Mouse (Mus musculus) liver, adult 10 weeks (tissue): Measurements from ENCODE around the gene Cisd3. TPM values are rescaled to one million over a fixed set of nuclear protein-coding genes. Genes with fewer than 3 reads are reported as not detected.

ENCODE experiments used
- polyA plus RNA-seq: library from polyadenylated mRNA; stranded (reverse); fragments of 350-450 nt; fragmentation: Illumina TruSeq; extraction: RNeasy Lipid Tissue Mini Kit (QIAGEN cat#74804); gene quantifications from one replicate; pipeline ENCODE4 v1.2.3, GENCODE M21; 2014; ENCODE audit warnings: low read depth, low replicate concordance

Gene Cisd3
- 14.6 TPM for polyA plus RNA-seq

DNA sequence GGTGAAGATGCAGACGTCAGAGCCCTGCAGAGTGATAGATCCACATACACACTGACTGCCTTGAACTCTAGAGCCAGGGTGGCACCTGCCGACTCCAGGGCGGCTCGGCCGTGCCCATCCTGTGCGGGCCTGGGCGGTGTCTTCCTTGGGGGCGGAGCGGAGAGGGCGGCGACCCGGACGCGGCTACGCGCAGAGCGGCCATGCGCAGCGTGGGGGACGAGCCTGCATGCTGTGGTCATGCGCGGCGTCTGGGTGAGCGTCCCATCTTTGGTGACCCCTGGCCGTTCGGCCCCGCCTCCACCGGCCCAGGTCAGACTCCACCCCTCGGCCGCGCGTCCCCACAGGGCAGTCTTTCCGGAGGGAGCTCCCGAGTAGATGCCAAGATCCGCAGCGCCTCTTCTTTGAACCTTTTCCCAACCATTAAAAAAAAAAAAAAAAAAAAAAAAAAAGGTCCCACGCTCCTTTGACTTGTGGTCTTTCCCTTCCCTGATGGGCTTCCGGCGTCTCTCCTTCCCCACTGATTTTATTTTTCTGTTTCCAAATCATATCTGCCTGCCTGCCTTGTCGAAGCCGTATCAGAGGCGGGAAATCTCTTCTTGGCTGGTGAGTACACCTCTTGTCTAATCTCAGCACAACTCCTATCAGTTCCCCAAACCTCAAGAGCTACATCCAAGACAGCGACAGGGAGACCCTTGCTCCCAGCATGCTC lies at the start of gene Cisd3:
TSS of gene Cisd3 (plus strand) at position 214 of the 709 bp plus-strand sequence.

DNA sequence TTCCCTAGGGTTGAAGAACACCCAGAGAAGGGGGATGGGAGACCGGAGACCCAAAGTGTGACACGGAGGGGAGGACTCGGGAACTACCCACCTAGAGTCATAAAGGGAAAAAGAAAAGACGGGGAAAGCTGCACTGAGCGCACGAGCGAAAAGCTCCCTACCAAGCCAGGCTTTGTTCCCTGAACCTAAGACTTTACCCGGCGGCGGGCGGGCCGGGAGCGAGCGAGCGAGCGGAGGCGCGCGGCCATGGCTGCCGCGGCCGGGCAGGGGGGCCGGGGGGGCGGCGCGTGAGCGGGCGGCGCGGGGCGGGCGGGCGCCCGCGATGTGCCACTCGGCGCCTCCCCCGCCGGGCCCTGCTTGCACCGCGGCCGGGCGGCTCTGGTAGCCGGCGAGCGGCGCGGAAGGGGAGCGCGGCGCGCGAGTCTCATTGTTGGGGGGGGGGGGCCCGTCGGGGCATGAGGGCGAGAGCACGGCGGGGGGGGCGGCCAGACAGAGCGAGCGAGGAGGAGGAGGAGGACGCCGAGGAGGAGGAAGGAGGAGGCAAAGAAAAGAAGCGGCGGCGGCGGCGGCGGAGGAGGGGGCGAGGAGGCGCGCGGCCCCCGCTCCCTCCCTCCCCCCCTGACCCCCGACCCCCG lies 22.6 kb upstream of the Cisd3 start, which contains the start of gene Mllt6:
TSS of gene Mllt6 (plus strand) at position 522 of the 635 bp plus-strand sequence.

DNA sequence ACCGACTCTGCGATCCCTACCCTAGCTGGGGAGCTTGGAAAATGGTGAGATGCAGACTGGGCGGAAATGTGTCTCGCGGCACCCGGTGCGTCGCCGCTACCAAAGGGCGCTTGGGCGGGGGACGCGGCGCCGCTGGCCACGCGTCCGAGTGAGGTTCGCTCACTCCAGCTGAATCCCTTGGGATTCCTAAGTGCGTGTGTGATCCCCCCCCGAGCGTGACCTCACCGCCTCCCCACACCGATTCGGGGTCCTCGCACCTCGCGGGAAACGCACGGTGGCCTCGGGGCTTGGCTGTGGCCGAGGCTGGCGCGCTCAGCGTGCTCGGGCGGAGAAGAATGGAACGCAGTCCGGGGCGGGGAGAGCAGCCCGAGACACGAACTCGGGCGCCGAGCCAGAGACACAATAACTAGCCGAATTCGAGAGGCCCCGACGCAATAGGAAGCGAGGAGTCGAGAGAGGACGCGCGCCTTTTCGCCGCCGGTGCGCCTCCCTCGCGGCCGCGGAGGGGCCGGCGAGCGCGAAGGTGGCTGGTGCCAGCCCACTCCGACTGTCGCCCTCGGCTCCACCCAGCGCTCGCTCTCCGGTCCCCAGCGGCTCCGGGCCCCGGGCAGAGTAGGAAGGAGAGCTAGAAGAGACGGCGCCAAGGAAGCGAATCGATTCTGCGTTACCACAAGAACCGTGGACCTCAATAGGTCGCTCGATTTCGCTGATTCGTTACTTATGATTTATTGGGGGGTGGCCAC lies 14.5 kb downstream of the Cisd3 start, which contains the start of gene Pcgf2:
TSS of gene Pcgf2 (minus strand) at position 495 of the 743 bp plus-strand sequence.

DNA sequence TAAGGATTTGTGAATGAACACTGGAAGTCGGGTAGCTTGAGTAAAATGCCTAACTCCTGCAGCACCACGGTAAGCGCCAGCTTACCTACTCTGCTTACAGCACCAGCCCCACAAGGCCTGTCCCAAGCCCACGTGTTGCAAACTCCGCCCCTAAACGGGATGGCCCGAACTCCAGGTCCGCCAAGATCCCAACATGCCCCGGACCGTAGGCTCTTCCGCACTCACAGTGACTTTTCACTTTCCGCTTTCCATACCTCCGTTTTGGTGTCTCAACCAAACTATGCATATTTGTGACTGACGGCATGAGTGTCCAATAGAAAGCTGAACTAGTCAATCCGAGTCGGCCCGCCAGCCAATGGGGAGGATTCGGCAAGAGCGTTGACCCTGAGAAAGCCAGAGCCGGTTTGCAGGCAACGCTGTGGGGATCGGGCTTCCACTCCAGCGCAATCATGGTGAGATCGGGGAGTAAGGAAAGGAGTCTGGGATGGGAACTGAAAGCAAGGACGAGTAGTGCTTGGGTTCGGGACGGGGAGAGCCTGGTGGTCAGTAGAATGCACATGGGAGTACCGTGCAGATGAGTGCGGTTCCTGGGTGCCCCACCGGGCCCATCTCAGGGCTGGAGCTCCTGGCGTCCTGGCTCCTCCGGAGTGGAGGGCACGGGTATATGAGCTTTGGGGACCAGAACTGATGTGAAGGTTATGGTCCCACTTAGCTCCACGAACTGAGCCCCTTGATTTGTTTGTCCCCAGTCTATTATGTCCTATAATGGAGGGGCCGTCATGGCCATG lies 17.6 kb downstream of the Cisd3 start, which contains the start of gene Psmb3:
TSS of gene Psmb3 (plus strand) at position 361 of the 788 bp plus-strand sequence.

Other genes starting within 250 kb of the Cisd3 start
- not detected for gene 4933428G20Rik, start 185.5 kb upstream of the Cisd3 start, polyA plus RNA-seq
- gene Srcin1, start 109.6 kb upstream of the Cisd3 start, polyA plus RNA-seq: 0.05 TPM
- not detected for gene Epop, start 56.1 kb upstream of the Cisd3 start, polyA plus RNA-seq
- 2.0 TPM for gene Mllt6, start 22.4 kb upstream of the Cisd3 start, polyA plus RNA-seq
- 0.98 TPM for gene Pcgf2, start 14.7 kb downstream of the Cisd3 start, polyA plus RNA-seq
- 20.8 TPM for gene Psmb3, start 17.6 kb downstream of the Cisd3 start, polyA plus RNA-seq
- gene Pip4k2b, start 58.9 kb downstream of the Cisd3 start, polyA plus RNA-seq: 7.0 TPM
- 8.0 TPM for gene Cwc25, start 80.7 kb downstream of the Cisd3 start, polyA plus RNA-seq
- not detected for gene 1700001P01Rik, start 90.1 kb downstream of the Cisd3 start, polyA plus RNA-seq
- 672 TPM for gene Rpl23, start 96.6 kb downstream of the Cisd3 start, polyA plus RNA-seq
- 30.9 TPM for gene Lasp1, start 113.2 kb downstream of the Cisd3 start, polyA plus RNA-seq
- 0.77 TPM for gene B230217C12Rik, start 155.0 kb downstream of the Cisd3 start, polyA plus RNA-seq
- 0.98 TPM for gene Fbxo47, start 198.3 kb downstream of the Cisd3 start, polyA plus RNA-seq